Mouse (Mus musculus) skeletal muscle tissue, adult 2 months (tissue): Measurements from ENCODE around the gene Nupr1.

Source experiments
- DNase-seq: peaks from one replicate; pipeline ENCODE4 v3.0.0-alpha.2; 2012; ENCODE audit warnings: low read depth, low spot score

Nupr1 gene

DNA sequence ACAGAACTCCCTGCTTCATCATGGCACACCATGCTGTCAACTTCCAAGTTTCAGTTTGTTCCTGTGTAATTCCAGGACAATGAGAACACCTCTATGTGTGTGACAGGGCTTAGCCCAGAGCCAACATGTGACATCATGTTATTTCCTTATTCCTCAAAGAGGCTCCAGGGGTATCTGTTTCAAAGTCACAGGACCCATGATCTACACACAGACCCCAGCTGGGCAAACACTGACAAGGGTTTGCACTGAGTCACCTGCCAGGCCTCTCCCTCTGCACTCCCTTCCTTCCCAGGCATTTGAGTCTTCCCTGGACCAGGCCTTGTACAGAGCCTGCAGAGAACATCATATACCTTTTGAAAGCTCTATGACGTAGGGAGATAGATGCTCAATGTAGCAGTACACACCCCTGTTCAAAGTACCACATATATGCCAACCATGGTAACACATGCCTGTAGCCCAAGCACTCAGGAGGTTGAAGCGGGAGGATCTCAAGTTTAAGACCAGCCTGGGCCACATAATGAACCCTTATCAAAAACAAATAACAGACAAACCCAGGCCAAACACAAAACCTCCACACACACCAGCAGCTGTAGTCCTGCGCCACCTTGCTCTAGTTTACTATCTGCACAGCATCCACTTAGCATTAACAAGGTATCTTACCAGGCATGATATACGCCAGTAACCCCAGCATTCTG is at the start of gene Nupr1:
Gene Nupr1 (minus strand): TSS at position 38 of the 695 bp plus-strand sequence.
- no peak for DNase-seq

- no peak for DNase-seq
Measured at GRCm38 (mm10) chr7:126679683-126680082, 49.0 kb upstream of the Nupr1 start.

DNA sequence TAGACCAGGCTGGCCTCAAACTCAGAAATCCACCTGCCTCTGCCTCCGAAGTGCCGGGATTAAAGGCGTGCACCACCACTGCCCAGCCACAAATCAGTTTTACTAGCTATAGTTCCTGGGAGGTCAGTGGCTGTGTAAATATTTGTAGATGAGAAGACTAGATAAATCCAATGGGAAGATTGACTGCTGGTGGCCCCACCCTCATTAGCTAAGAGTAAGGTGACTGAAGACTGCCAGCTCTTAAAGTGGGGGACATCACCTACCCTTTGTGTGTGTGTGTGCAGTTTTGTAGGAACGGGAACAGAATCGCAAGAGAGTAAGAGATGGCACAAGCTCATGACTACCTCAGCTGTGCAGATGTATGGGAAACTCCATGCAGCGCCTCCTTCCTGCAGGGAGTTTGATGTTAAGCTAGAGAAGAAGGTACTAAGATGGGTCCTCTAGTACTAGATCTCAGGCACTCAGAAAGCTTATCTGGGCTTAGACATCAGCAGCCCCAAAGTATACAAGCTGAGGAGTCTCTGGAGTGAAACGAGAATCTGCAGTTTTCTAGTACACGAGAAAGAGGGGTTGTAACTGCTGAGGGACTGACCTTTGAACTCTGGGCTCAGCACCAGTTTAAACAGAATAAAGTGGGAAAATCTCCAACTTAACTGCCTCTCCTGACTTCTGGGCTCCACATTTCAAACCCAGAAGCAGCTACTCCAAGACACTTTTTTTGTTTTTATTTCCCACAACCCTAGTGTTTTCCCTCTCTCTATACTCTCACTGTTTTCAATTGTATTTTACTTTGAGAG is 48.1 kb upstream of the Nupr1 start:
- no peak for DNase-seq

GRCm38 (mm10) chr7:126676631-126677220 is 46.1 kb upstream of the Nupr1 start:
- no peak for DNase-seq

DNA sequence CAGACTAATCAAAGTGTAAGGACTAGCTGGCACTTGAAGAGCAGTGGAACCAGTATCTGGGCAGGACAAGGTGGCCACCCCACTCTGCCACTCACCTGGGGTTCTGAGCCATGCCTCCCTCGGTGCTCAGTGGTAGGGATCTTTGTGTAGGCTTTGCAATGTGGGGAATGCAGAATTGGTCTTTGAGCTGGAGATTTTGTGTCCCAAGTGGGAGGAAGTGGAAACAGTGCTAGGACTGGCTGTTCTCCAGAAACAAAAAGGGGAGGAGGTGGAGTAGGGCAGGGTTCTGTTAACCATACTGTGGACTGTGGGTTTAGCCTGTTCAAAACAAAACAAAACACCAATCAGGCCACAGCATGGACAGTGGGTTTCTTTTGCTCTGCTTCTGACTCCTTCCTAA is 45.5 kb upstream of the Nupr1 start, which contains the start of gene Sult1a1:
Gene Sult1a1 (minus strand): TSS at position 226 of the 400 bp plus-strand sequence.
- DNase-seq, result peak; percentile 79

DNA sequence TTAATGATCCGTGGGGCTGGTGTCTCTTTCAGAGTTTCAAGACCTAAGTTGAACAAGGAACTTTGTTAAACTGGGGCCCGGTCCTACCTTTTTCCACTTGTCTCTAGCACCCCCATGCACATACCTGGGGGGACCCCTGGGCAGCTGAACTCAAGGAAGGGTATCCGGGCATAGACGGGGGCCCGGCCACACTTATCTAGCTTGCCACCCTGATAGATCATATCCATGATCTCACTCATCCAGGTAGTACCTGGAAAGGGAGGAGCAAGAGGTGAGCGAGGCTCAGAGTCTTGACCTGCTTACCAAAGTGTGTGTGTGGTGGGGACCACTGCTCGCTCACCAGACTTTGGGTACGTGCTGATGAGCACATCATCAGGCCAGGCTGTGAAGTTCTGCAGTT is 44.4 kb upstream of the Nupr1 start:
- no peak for DNase-seq

- DNase-seq, result no peak
Measured at GRCm38 (mm10) chr7:126672111-126672510, 41.5 kb upstream of the Nupr1 start.

GRCm38 (mm10) chr7:126670152-126670551 is 39.5 kb upstream of the Nupr1 start:
- DNase-seq, result no peak

GRCm38 (mm10) chr7:126668452-126668851 is 37.8 kb upstream of the Nupr1 start:
- DNase-seq, result no peak

DNA sequence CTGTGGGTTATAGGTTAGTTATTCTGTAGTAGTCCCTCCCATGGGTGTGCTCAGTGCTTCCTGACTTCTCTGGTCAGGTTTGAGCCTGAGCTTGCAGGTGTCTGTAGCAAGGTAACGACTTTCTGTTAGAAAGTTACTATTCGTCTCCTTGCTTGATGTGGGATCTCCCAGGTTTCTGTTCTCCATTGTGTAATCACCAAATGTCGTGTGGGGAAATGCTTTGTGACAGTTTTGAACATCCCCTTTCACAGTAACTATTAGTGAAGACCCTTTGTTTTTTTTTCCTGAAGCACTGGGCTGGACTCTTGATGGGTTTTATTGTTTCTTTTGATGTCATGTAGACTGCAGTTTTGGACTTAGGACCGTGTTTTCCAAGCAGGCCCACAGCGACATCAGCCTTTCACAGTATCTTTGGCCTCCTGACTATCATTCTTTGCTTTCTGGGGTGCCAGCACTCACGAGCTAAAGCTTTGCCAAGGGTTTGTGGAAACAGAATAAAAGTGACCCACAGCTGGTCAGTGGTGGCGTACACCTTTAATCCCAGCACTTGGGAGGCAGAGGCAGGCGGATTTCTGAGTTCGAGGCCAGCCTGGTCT is 36.9 kb upstream of the Nupr1 start:
- DNase-seq, result no peak

DNA sequence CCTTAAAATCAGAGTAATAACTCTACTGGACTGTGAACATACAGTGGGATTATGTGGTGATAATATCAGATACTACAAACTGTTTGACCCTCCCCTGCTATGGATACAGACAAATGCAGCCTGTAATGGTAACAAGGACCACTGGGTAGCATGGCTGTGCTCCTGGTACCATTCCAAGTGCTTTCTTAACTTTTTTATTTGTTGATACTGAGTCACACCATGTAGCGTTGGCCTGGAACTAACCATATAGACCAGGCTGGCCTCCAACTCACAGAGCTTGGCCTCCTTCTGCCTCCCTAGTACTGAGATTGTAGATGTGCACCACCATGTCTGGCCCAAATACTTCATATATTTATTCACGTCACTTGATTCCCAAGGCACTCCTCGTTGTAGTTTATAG is 34.6 kb upstream of the Nupr1 start:
- DNase-seq, result no peak

- DNase-seq, result no peak
Measured at GRCm38 (mm10) chr7:126663646-126664045, 33.0 kb upstream of the Nupr1 start.

DNA sequence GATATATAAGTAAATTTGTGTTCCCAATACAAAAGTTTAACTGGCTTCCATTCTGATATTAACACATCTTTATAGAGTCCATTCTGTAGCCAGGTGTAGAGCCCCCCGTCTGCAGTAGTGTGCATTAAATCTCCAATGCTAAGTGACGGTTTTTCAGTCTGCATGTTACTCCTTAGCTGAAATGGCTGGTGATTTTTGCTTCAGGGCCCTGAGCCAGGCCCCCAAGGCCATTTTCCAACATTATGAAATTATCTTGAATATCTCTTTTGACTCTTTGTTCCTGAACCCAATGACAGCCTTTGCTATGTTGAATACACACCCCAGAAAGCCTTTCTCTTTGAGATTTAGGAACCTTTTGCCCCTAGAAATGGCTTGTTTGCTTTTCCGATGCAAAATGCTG is 29.1 kb upstream of the Nupr1 start:
- DNase-seq, result no peak

GRCm38 (mm10) chr7:126657522-126657921 is 26.9 kb upstream of the Nupr1 start:
- no peak for DNase-seq

DNA sequence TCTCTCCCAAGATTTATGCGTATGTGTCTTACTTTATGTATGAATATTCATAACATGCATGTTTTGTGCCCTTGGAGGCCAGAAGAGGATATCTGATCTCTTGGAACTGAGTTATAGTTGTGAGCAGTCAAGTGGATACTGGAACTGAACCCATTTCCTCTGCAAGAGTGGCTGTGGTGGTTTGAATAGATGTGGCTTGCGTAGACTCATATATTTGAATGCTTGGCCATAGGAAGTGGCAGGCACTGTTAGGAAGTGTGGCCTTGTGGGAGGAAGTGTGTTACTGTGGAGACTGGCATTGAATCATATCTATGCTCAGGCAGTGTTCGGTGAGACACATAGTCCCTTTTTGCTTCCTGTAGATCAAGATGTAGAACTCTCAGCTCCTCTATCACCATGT is 25.0 kb upstream of the Nupr1 start:
- no peak for DNase-seq

DNA sequence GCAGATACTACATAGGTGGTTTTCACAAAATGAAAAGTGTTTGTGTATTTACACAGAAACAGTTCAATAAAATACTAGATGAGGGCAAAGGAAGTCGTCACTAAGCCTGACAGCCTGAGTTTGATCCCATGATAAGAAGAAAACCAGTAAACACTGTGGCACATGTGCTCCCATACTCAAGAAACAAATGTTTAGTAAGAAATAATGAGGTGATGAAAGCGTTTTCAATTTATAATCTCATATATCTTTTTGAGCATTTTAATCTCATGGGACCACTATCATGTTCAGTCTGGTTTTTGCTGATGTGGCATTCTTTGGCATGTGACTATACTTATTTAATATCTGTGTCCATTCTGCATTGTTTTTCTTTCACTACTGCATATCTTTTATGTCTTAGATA is 23.3 kb upstream of the Nupr1 start:
- no peak for DNase-seq

DNA sequence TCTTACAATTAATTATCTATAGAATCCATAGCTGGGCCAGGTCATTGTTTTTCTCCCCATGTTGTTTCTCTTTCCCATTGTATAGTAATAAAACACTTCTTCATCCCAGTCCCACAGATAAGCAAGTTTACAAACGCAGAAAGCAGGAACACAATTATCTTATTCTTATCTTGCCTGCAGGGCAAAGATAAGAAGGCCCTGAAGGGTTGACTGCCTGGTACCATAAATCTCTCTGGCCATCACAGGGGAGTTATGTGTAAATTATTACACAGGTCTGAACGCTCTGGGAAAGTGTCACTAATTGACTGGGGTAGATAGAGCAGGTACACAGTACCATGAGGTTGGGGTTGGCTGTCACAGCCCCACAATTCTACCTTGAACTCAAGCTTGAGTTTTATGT is 20.2 kb upstream of the Nupr1 start:
- no peak for DNase-seq

- peak; percentile 85 for DNase-seq
Measured at GRCm38 (mm10) chr7:126649231-126650051, 18.8 kb upstream of the Nupr1 start, which contains the start of gene Sgf29. Gene Sgf29, plus strand, starts transcription at chr7:126649309.

DNA sequence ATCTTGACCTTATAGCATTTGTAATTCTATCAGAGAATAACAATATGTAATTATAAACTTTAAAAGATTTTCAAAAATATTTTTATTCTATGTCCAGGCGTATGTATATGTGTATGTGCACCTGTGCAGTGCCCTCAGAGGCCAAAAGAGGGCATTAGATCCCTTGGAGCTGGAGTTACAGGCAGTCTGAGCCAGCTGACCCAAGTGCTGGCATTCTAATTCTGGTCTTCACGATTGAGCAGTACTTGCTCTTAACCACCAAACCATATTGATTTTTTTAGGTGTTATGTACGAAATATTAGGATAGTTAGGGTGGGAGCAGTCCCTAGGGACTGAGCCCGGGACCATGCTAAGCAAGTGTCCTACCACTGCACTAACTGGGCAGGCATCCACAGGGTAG is 17.8 kb upstream of the Nupr1 start:
- DNase-seq, result no peak

GRCm38 (mm10) chr7:126645708-126646107 is 15.0 kb upstream of the Nupr1 start:
- DNase-seq, result no peak

- DNase-seq, result no peak
Measured at GRCm38 (mm10) chr7:126644914-126645313, 14.3 kb upstream of the Nupr1 start.
